Mouse (Mus musculus) C2C12 (cell line): ENCODE data around the gene Surf6. TPM values are rescaled to one million over a fixed set of nuclear protein-coding genes. Genes with fewer than 3 reads are reported as not detected.

Experiments used
- H3K27me3 ChIP-seq: one replicate; pipeline ENCODE4 v1.6.1; 2011; ENCODE audit not compliant: control insufficient read depth, insufficient read depth, insufficient read length
- H3K36me3 ChIP-seq: one replicate; pipeline ENCODE4 v1.6.1; 2011; ENCODE audit not compliant: control insufficient read depth, insufficient read depth
- H3K4me3 ChIP-seq: one replicate; pipeline ENCODE4 v1.5.1; 2011; ENCODE audit warnings: mild to moderate bottlenecking, control low read depth; ENCODE audit not compliant: poor library complexity, insufficient read depth, severe bottlenecking
- H3K79me2 ChIP-seq: one replicate; pipeline ENCODE4 v1.6.1; 2011; ENCODE audit not compliant: control insufficient read depth, insufficient read depth
- H3K79me3 ChIP-seq: one replicate; pipeline ENCODE4 v1.6.1; 2011; ENCODE audit warnings: low read depth, control low read depth
- H3ac ChIP-seq: one replicate; pipeline ENCODE3; 2011; ENCODE audit warnings: low read depth; ENCODE audit not compliant: control insufficient read depth, insufficient read length
- CEBPB ChIP-seq: IDR thresholded peaks from one replicate; pipeline ENCODE4 v1.6.1; 2011; ENCODE audit warnings: low read depth, mild to moderate bottlenecking, control low read depth, moderate library complexity
- CTCF ChIP-seq: IDR thresholded peaks from one replicate; pipeline ENCODE4 v1.5.1; 2011; ENCODE audit not compliant: control insufficient read depth, insufficient read depth, insufficient read length
- FOSL1 ChIP-seq: IDR thresholded peaks from one replicate; pipeline ENCODE4 v1.8.0; 2011; ENCODE audit warnings: mild to moderate bottlenecking, low read length; ENCODE audit not compliant: poor library complexity, insufficient read depth, severe bottlenecking
- MAX ChIP-seq: IDR thresholded peaks from one replicate; pipeline ENCODE4 v1.6.1; 2011; ENCODE audit warnings: mild to moderate bottlenecking, control low read depth
- MYOD1 ChIP-seq: IDR thresholded peaks from one replicate; pipeline ENCODE4 v1.6.1; 2011; ENCODE audit warnings: low read depth; ENCODE audit not compliant: control insufficient read depth, insufficient read length
- MYOG ChIP-seq: IDR thresholded peaks from one replicate; pipeline ENCODE4 v1.6.1; 2011; ENCODE audit not compliant: control insufficient read depth, insufficient read length; ENCODE audit errors: extremely low read depth
- USF1 ChIP-seq: IDR thresholded peaks from one replicate; pipeline ENCODE4 v1.6.1; 2011; ENCODE audit warnings: low read depth, mild to moderate bottlenecking, control low read depth, moderate library complexity
- polyA plus RNA-seq: library from polyadenylated mRNA; unstranded; fragments of >200 nt; fragmentation: generic; extraction: Trizol; gene quantifications from one replicate; pipeline ENCODE4 v1.2.1, GENCODE M21; 2012; ENCODE audit warnings: missing spikeins

The Surf6 gene
- polyA plus RNA-seq, 1 experiment: 20.1 TPM

- TF ChIP-seq MYOG (no peak), MYOD1 (no peak), CEBPB (no peak)
Observed at GRCm38 (mm10) chr2:26936425-26936824, 33.7 kb upstream of the Surf6 start.

GRCm38 (mm10) chr2:26935286-26935685 is 32.6 kb upstream of the Surf6 start:
- H3K79me3 ChIP-seq: peaks cover 25% of the 10 kb centered on the region
- no peak overlapping the region for H3K4me3 ChIP-seq
- H3K27me3 ChIP-seq: peaks cover 9% of the 10 kb centered on the region
- H3K79me2 ChIP-seq: peaks cover 28% of the 10 kb centered on the region
- TF ChIP-seq CEBPB (no peak), FOSL1 (no peak), USF1 (no peak), CTCF (no peak), MAX (no peak), MYOG (no peak), MYOD1 (no peak)
- H3ac ChIP-seq: no peak overlapping the region
- peaks cover 18% of the 10 kb centered on the region for H3K36me3 ChIP-seq

More at GRCm38 (mm10) chr2:26936425-26936824, 33.7 kb upstream of the Surf6 start:
- H3K36me3 ChIP-seq: peaks cover 8% of the 10 kb centered on the region
- no peak overlapping the region for H3ac ChIP-seq
- H3K27me3 ChIP-seq: peaks cover 16% of the 10 kb centered on the region
- no peak overlapping the region for H3K4me3 ChIP-seq
- peaks cover 17% of the 10 kb centered on the region for H3K79me2 ChIP-seq
- peaks cover 13% of the 10 kb centered on the region for H3K79me3 ChIP-seq

GRCm38 (mm10) chr2:26933304-26934055 is 30.8 kb upstream of the Surf6 start, which contains the start of the genes Surf4 and Stkld1:
Gene Surf4 (minus strand): TSS chr2:26933928.
Gene Stkld1 (plus strand): TSS chr2:26934047.
- H3K36me3 ChIP-seq: peaks cover 35% of the 10 kb centered on the region
- H3ac ChIP-seq: peak within 1 kb of the TSS; percentile 89
- TF ChIP-seq CTCF (no peak), USF1 (no peak), MYOG (no peak), CEBPB (no peak), MAX (no peak), MYOD1 (no peak), FOSL1 (no peak)
- H3K79me3 ChIP-seq: peaks cover 43% of the 10 kb centered on the region
- H3K4me3 ChIP-seq: peak within 1 kb of the TSS; percentile 92
- H3K27me3 ChIP-seq: no peaks in the 10 kb centered on the region
- peaks cover 46% of the 10 kb centered on the region for H3K79me2 ChIP-seq

- TF ChIP-seq CEBPB (no peak), MYOD1 (no peak), FOSL1 (no peak), CTCF (no peak), MAX (no peak), MYOG (no peak), USF1 (no peak)
- Histone ChIP-seq H3K36me3 (peaks cover 42% of the 10 kb centered on the region), H3K27me3 (no peaks in the 10 kb centered on the region), H3K79me2 (peaks cover 54% of the 10 kb centered on the region), H3K4me3 (peak overlapping the region; percentile 92), H3ac (peak overlapping the region; percentile 89), H3K79me3 (peaks cover 51% of the 10 kb centered on the region)
Observed at GRCm38 (mm10) chr2:26932473-26933303, 30.0 kb upstream of the Surf6 start.

- H3K36me3 ChIP-seq: peaks cover 65% of the 10 kb centered on the region
Observed at GRCm38 (mm10) chr2:26930390-26930789, 27.7 kb upstream of the Surf6 start.

More at GRCm38 (mm10) chr2:26930390-26930789, 27.7 kb upstream of the Surf6 start:
- Histone ChIP-seq H3K4me3 (no peak overlapping the region), H3K79me2 (peaks cover 74% of the 10 kb centered on the region), H3K27me3 (no peaks in the 10 kb centered on the region), H3K79me3 (peaks cover 60% of the 10 kb centered on the region), H3ac (no peak overlapping the region)
- TF ChIP-seq USF1: no peak
- no peak for TF ChIP-seq MAX
- TF ChIP-seq FOSL1: no peak
- TF ChIP-seq MYOD1: no peak
- peak; percentile 34 for TF ChIP-seq CTCF
- TF ChIP-seq CEBPB: no peak
- TF ChIP-seq MYOG: no peak
